Mouse (Mus musculus): ENCODE data around the gene Aff3.

- TF ChIP-seq CHD2 (IDR thresholded peaks at IDR 0.05; ENCODE audit: low read depth, low read length), result no peak
- TF ChIP-seq ZC3H11A (IDR thresholded peaks at IDR 0.05; ENCODE audit: borderline replicate concordance, low read depth, low read length), result no peak
- TF ChIP-seq HCFC1 (IDR thresholded peaks at IDR 0.05; ENCODE audit: borderline replicate concordance, insufficient read depth, low read length), result no peak
- TF ChIP-seq ZNF384 (IDR thresholded peaks at IDR 0.05; ENCODE audit: low read depth, low read length), result no peak
These were observed 265.5 kb downstream of the Aff3 start for GRCm38 (mm10) chr1:38399269-38399668.
